Mouse (Mus musculus): ENCODE results near the gene Tmem60. TPM values are rescaled to one million over a fixed set of nuclear protein-coding genes. Genes with fewer than 3 reads are reported as not detected.
A peak's percentile ranks its signal among the peaks of the same experiment; 100 is the strongest.

Tmem60 gene
- 56.9 and 57.7 TPM in 2 replicates for polyA plus RNA-seq (2016; fragmentation: Nextera tagmentation; extraction: Ambion mirVana)

- Histone ChIP-seq H3K9me3 (no peaks in the 10 kb centered on the region), H3K27me3 (no peaks in the 10 kb centered on the region), H3K4me1 (peaks cover 17% of the 10 kb centered on the region), H3K9ac (peak within 1 kb of the TSS; percentile 89), H3K27ac (peak within 1 kb of the TSS; percentile 98), H3K36me3 (replicated peaks) (peaks cover 12% of the 10 kb centered on the region), H3K4me2 (peak within 1 kb of the TSS; percentile 77), H3K4me3 (replicated peaks) (peak within 1 kb of the TSS; percentile 88)
- ATAC-seq (ENCODE audit: low FRiP score): peak; percentile 99
- under 1% methylated on average over 80 of the region's 94 CpGs for WGBS
Observed at GRCm38 (mm10) chr5:20881915-20882800, at the start of gene Tmem60, which contains the start of gene Phtf2. Gene Tmem60 (plus strand): TSS chr5:20882191. Gene Phtf2 (minus strand): TSS chr5:20882124.

- no peak overlapping the region for H3K4me2 ChIP-seq
- H3K4me3 ChIP-seq (replicated peaks): no peak overlapping the region
- no peak for ATAC-seq (ENCODE audit: low FRiP score)
- no peak overlapping the region for H3K27ac ChIP-seq
- no peaks in the 10 kb centered on the region for H3K27me3 ChIP-seq
- no peaks in the 10 kb centered on the region for H3K4me1 ChIP-seq
- no peaks in the 10 kb centered on the region for H3K36me3 ChIP-seq (replicated peaks)
- no peaks in the 10 kb centered on the region for H3K9me3 ChIP-seq
- no peak overlapping the region for H3K9ac ChIP-seq
- 93% methylated on average over 1 of the region's 1 CpGs for WGBS
Observed at GRCm38 (mm10) chr5:20834399-20834798, 47.6 kb upstream of the Tmem60 start.

GRCm38 (mm10) chr5:20837082-20837481 is 44.9 kb upstream of the Tmem60 start:
- WGBS: 97% methylated on average over 1 of the region's 1 CpGs
- no peak overlapping the region for H3K4me2 ChIP-seq
- H3K9me3 ChIP-seq: no peaks in the 10 kb centered on the region
- no peak for ATAC-seq (ENCODE audit: low FRiP score)
- no peak overlapping the region for H3K27ac ChIP-seq
- no peaks in the 10 kb centered on the region for H3K36me3 ChIP-seq (replicated peaks)
- no peaks in the 10 kb centered on the region for H3K27me3 ChIP-seq
- H3K4me1 ChIP-seq: no peaks in the 10 kb centered on the region
- no peak overlapping the region for H3K9ac ChIP-seq
- no peak overlapping the region for H3K4me3 ChIP-seq (replicated peaks)

GRCm38 (mm10) chr5:20843405-20843804 is 38.6 kb upstream of the Tmem60 start:
- ATAC-seq (ENCODE audit: low FRiP score): no peak
- Histone ChIP-seq H3K36me3 (replicated peaks) (no peaks in the 10 kb centered on the region), H3K9ac (no peak overlapping the region), H3K4me3 (replicated peaks) (no peak overlapping the region), H3K27me3 (no peaks in the 10 kb centered on the region), H3K4me2 (no peak overlapping the region), H3K27ac (no peak overlapping the region), H3K9me3 (no peaks in the 10 kb centered on the region), H3K4me1 (no peaks in the 10 kb centered on the region)
- 60% methylated on average over 1 of the region's 3 CpGs for WGBS

GRCm38 (mm10) chr5:20843816-20844215 is 38.2 kb upstream of the Tmem60 start:
- no peak overlapping the region for H3K9ac ChIP-seq
- no peaks in the 10 kb centered on the region for H3K4me1 ChIP-seq
- 0 out of 2 replicates have a peak, but pooled peaks have one; percentile 36 for ATAC-seq (ENCODE audit: low FRiP score)
- H3K4me3 ChIP-seq (replicated peaks): no peak overlapping the region
- no peaks in the 10 kb centered on the region for H3K27me3 ChIP-seq
- no peak overlapping the region for H3K4me2 ChIP-seq
- no peaks in the 10 kb centered on the region for H3K36me3 ChIP-seq (replicated peaks)
- H3K9me3 ChIP-seq: no peaks in the 10 kb centered on the region
- 48% methylated on average over 2 of the region's 2 CpGs for WGBS
- H3K27ac ChIP-seq: no peak overlapping the region

GRCm38 (mm10) chr5:20847010-20847409 is 35.0 kb upstream of the Tmem60 start:
- ATAC-seq (ENCODE audit: low FRiP score): no peak
- Histone ChIP-seq H3K4me1 (no peaks in the 10 kb centered on the region), H3K27me3 (no peaks in the 10 kb centered on the region), H3K9me3 (no peaks in the 10 kb centered on the region), H3K27ac (no peak overlapping the region), H3K4me3 (replicated peaks) (no peak overlapping the region), H3K9ac (no peak overlapping the region), H3K36me3 (replicated peaks) (no peaks in the 10 kb centered on the region), H3K4me2 (no peak overlapping the region)
- WGBS: 100% methylated on average over 2 of the region's 2 CpGs

- ATAC-seq (ENCODE audit: low FRiP score): no peak
- WGBS: 94% methylated on average over 4 of the region's 4 CpGs
- no peaks in the 10 kb centered on the region for H3K9me3 ChIP-seq
- no peak overlapping the region for H3K4me2 ChIP-seq
- no peaks in the 10 kb centered on the region for H3K4me1 ChIP-seq
- H3K27me3 ChIP-seq: no peaks in the 10 kb centered on the region
- no peak overlapping the region for H3K4me3 ChIP-seq (replicated peaks)
- peaks cover 5% of the 10 kb centered on the region for H3K36me3 ChIP-seq (replicated peaks)
- H3K27ac ChIP-seq: no peak overlapping the region
- H3K9ac ChIP-seq: no peak overlapping the region
Observed at GRCm38 (mm10) chr5:20855066-20855465, 26.9 kb upstream of the Tmem60 start.

- Histone ChIP-seq H3K9ac (no peak overlapping the region), H3K4me2 (no peak overlapping the region), H3K4me1 (no peaks in the 10 kb centered on the region), H3K27ac (no peak overlapping the region), H3K36me3 (replicated peaks) (peaks cover 5% of the 10 kb centered on the region), H3K4me3 (replicated peaks) (no peak overlapping the region), H3K27me3 (no peaks in the 10 kb centered on the region), H3K9me3 (no peaks in the 10 kb centered on the region)
- WGBS: 92% methylated on average over 2 of the region's 2 CpGs
- ATAC-seq (ENCODE audit: low FRiP score): no peak
Observed at GRCm38 (mm10) chr5:20858404-20858803, 23.6 kb upstream of the Tmem60 start.

- Histone ChIP-seq H3K9me3 (no peaks in the 10 kb centered on the region), H3K27me3 (no peaks in the 10 kb centered on the region), H3K36me3 (replicated peaks) (peaks cover 5% of the 10 kb centered on the region), H3K9ac (no peak overlapping the region), H3K27ac (no peak overlapping the region), H3K4me1 (no peaks in the 10 kb centered on the region; the same call in 1 of the 2 replicates), H3K4me3 (replicated peaks) (no peak overlapping the region), H3K4me2 (no peak overlapping the region)
- WGBS: 91% methylated on average over 4 of the region's 4 CpGs
- no peak for ATAC-seq (ENCODE audit: low FRiP score)
Observed at GRCm38 (mm10) chr5:20860565-20860964, 21.4 kb upstream of the Tmem60 start.

GRCm38 (mm10) chr5:20861901-20862300 is 20.1 kb upstream of the Tmem60 start:
- peaks cover 5% of the 10 kb centered on the region for H3K36me3 ChIP-seq (replicated peaks)
- H3K9ac ChIP-seq: no peak overlapping the region
- ATAC-seq (ENCODE audit: low FRiP score): no peak
- no peak overlapping the region for H3K4me3 ChIP-seq (replicated peaks)
- 87% methylated on average over 2 of the region's 2 CpGs for WGBS
- no peaks in the 10 kb centered on the region for H3K9me3 ChIP-seq
- no peaks in the 10 kb centered on the region; the same call in 1 of the 2 replicates for H3K4me1 ChIP-seq
- H3K4me2 ChIP-seq: no peak overlapping the region
- H3K27me3 ChIP-seq: no peaks in the 10 kb centered on the region
- H3K27ac ChIP-seq: no peak overlapping the region

- no peaks in the 10 kb centered on the region; the same call in 1 of the 2 replicates for H3K36me3 ChIP-seq (replicated peaks)
- H3K27ac ChIP-seq: no peak overlapping the region
- 83% methylated on average over 4 of the region's 4 CpGs for WGBS
- no peak overlapping the region for H3K9ac ChIP-seq
- no peaks in the 10 kb centered on the region; the same call in 1 of the 2 replicates for H3K4me1 ChIP-seq
- H3K27me3 ChIP-seq: no peaks in the 10 kb centered on the region
- H3K9me3 ChIP-seq: no peaks in the 10 kb centered on the region
- H3K4me2 ChIP-seq: no peak overlapping the region
- no peak overlapping the region for H3K4me3 ChIP-seq (replicated peaks)
- ATAC-seq (ENCODE audit: low FRiP score): no peak
Observed at GRCm38 (mm10) chr5:20864216-20864969, 17.6 kb upstream of the Tmem60 start.

- no peaks in the 10 kb centered on the region; the same call in 1 of the 2 replicates for H3K4me1 ChIP-seq
- no peak overlapping the region for H3K9ac ChIP-seq
- ATAC-seq (ENCODE audit: low FRiP score): no peak
- no peaks in the 10 kb centered on the region for H3K27me3 ChIP-seq
- no peak overlapping the region for H3K27ac ChIP-seq
- H3K4me2 ChIP-seq: no peak overlapping the region
- H3K9me3 ChIP-seq: no peaks in the 10 kb centered on the region
- no peak overlapping the region for H3K4me3 ChIP-seq (replicated peaks)
- no peaks in the 10 kb centered on the region for H3K36me3 ChIP-seq (replicated peaks)
- 93% methylated on average over 2 of the region's 2 CpGs for whole genome bisulfite sequencing
Observed at GRCm38 (mm10) chr5:20865193-20865755, 16.7 kb upstream of the Tmem60 start.

Measured in forebrain, embryonic 12.5 days (tissue).